Mouse (Mus musculus) E14TG2a.4 (cell line): ENCODE data around the gene Rhot1.
"Not testable (repeated sequence)": the region's sequence is repeated elsewhere in the genome, so short reads cannot be mapped to it uniquely, and the experiment has no call there.

ENCODE experiments used
- H3K27me3 ChIP-seq: 2 replicates; pipeline ENCODE4 v1.6.1; 2014; ENCODE audit warnings: low read length, control low read depth; ENCODE audit not compliant: insufficient read depth
- H3K36me3 ChIP-seq: 2 replicates; pipeline ENCODE4 v1.6.1; 2014; ENCODE audit warnings: low read length, control low read depth; ENCODE audit not compliant: insufficient read depth
- H3K4me1 ChIP-seq: replicated peaks from 2 replicates; pipeline ENCODE4 v1.6.1; 2014; ENCODE audit warnings: low read depth, low read length, control low read depth
- H3K4me3 ChIP-seq: replicated peaks from 2 replicates; pipeline ENCODE4 v1.5.1; 2014; ENCODE audit warnings: mild to moderate bottlenecking, low read length
- H3K9me3 ChIP-seq: 2 replicates; pipeline ENCODE4 v1.6.1; 2014; ENCODE audit warnings: low read length, control low read depth
- CTCF ChIP-seq: conservative IDR thresholded peaks from 2 replicates; pipeline ENCODE4 v1.5.1; 2014; ENCODE audit warnings: low read length
- NANOG ChIP-seq: IDR thresholded peaks from 2 replicates; pipeline ENCODE4 v1.6.1; 2014; ENCODE audit warnings: borderline replicate concordance, low read length, mixed read lengths
- POU5F1 ChIP-seq: IDR thresholded peaks from 2 replicates; pipeline ENCODE4 v1.6.1; 2014; ENCODE audit warnings: low read length, borderline replicate concordance

Rhot1 gene

DNA sequence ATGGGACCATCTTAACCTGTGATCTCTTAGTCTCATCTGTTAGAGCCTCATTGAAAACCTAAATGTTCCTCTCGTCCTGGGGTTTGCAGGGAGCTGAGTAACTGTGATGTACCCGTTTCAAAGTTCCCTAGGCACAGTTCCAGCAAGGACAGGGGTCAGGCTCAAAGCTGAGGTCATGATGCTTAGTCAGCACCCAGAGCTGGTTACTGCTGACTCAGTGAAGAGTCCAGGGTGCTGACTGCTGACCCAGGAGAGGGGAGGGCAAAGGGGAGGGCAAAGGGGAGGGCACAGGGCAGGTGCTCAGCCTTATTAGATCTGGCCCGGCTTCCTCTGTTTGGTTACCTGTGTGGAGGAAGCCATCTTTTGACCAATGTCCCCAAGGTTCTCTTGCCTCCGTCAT lies 36.9 kb upstream of the Rhot1 start:
- peaks cover 46% of the 10 kb centered on the region for H3K36me3 ChIP-seq
- no peaks in the 10 kb centered on the region for H3K27me3 ChIP-seq
- no peaks in the 10 kb centered on the region for H3K9me3 ChIP-seq
- 0 out of 2 replicates have a peak overlapping the region, but pooled peaks have one; percentile 26 for H3K4me3 ChIP-seq
- TF ChIP-seq POU5F1 (no peak), CTCF (no peak), NANOG (no peak)
- H3K4me1 ChIP-seq = peaks cover 83% of the 10 kb centered on the region

DNA sequence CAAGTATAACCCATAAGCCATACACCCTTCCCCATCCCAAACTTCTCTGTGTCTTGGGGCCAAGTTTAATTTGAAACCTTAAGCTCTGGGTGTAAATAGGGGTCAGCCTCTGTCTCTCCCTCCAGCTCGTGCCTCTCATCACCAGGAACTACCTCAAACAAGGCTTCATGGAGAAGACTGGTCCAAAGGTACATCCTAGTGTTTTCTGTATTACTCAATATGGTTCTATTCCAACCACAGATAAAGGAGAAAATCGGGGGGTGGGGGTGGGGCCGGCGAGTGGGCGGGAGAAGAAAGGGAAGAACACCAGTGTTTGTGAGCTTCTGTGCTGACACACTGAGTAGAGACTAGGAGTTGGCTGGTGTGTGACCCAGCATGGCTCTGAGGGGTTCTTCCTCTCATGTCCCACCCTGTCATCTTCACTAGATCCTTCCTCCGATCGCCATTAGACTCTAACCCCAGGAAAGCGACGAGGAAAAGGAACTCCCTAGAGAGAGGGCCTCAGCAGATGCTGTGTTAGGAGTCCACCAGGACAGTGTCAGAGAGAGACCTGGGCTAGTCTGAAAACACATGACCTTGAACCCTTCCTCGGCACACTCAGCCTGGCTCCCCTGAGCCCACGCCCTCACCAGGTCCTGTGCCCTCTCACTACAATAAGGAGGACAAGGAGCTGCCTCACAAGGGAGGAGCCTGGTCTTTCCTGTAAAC lies 34.7 kb upstream of the Rhot1 start:
- TF ChIP-seq POU5F1 (no peak), CTCF (no peak), NANOG (no peak)

DNA sequence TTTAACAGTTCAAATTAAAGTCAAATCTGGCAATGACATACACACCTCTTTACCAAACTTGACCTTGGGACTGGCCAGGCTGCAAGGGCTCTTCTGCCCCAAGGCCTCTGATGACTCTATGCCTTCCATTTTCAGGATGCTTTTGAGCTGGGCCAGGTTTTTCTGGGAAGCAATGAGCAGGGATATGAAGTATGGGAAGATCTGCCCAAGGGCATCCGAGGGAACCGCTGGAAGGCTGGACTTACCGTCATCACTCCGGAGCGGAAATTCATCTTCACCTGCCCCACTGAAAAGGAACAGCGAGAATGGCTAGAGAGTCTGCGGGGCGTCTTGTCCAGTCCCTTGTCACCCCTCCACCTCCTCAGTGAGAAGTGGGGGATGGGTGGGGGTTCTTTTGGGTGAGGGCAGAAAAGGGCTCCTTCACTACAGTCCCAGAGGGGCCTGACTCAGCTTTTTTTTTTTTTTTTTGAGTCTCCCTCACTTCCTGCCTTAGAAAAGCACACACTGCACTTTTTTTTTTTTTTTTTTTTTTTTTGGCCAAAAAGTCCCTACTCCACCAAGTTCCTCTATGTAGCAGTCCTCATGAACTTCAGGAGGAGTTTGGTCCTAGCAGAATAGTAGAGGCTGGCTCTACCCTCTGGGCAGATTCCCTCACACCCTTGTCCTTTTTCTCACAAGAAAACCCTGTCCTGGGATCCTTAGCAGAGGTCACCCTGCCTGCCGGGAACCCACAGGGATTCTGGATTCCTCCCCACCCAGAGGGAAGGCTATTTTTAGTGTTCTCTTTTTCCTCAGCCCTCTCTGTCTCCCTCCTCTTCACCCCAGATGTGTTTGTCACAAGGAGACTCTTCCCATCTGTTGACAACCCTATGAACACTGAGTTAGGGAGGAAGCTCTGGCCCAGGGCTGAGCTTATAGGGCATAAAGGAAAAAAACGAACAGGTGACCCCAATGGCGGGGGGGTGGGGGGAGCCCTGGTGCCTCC lies 31.6 kb upstream of the Rhot1 start:
- peaks cover 2% of the 10 kb centered on the region; the same call in 1 of the 2 replicates for H3K9me3 ChIP-seq
- H3K27me3 ChIP-seq = no peaks in the 10 kb centered on the region
- H3K36me3 ChIP-seq = peaks cover 11% of the 10 kb centered on the region
- H3K4me3 ChIP-seq = peak overlapping the region; percentile 76
- no peak for TF ChIP-seq NANOG
- TF ChIP-seq POU5F1 = no peak
- no peak for TF ChIP-seq CTCF
- H3K4me1 ChIP-seq = peaks cover 89% of the 10 kb centered on the region

More for the DNA sequence above, 34.7 kb upstream of the Rhot1 start:
- no peaks in the 10 kb centered on the region for H3K27me3 ChIP-seq
- peaks cover 93% of the 10 kb centered on the region for H3K4me1 ChIP-seq
- peak overlapping the region; percentile 41 for H3K4me3 ChIP-seq
- H3K9me3 ChIP-seq = no peaks in the 10 kb centered on the region
- peaks cover 33% of the 10 kb centered on the region for H3K36me3 ChIP-seq

DNA sequence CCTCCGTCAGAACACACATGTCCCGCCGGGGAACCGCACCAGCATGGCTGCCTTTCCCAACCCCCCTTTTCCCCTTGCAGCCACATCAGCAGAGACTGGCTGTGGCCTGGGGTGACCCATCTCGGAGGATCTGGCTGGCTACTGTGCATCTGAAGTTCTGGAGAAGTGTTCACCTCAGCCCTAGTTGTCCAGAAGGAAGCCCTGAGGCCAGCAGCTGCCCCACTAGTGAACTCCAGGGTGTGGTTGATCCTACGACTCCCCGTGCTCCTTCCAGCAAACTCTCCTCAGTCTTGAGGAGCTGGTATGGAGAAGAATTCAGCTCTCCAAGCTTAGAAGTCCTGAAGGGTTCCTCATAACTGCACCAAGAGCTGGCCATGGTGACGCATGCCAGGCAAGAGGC lies 30.5 kb upstream of the Rhot1 start:
- TF ChIP-seq CTCF = no peak
- TF ChIP-seq POU5F1 = no peak
- no peak for TF ChIP-seq NANOG
- Histone ChIP-seq H3K9me3 (peaks cover 2% of the 10 kb centered on the region; the same call in 1 of the 2 replicates), H3K27me3 (no peaks in the 10 kb centered on the region), H3K4me1 (peaks cover 84% of the 10 kb centered on the region), H3K36me3 (peaks cover under 1% of the 10 kb centered on the region; the same call in 1 of the 2 replicates), H3K4me3 (peak overlapping the region; percentile 76)

DNA sequence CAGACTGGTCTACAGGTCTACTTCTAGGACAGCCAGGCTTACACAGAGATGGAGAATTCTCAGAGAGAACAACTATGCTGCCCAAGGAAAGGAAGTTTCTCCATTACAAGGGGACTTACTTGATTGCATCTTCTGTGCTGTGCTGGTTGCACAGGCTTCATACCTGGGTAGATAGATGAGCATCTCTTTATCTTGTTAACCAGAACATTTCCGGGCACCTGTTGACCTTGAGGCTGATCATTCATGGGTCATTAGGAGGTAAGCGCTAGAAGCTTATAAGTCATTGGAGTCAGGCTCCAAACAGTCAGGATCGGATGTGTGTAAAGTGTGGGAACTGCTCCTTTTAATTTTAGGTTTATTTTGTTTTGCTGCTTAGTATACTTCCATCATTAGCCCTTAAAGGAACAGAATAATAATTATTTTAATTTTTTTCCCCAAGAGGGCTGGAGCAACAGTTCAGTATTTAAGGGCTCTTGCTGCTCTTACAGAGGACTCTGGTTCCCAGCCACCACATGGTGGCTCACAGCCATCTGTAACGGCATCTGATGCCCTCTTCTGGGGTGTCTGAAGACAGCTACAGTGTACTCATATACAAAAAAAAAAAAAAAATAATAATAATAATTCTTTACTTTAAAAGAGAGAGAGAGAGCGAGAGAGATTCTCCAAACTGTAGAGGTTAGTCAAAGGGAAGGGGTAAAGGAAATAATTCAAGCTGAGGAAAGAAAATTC lies 27.6 kb upstream of the Rhot1 start:
- peaks cover 3% of the 10 kb centered on the region; the same call in 1 of the 2 replicates for H3K36me3 ChIP-seq
- no peaks in the 10 kb centered on the region for H3K27me3 ChIP-seq
- TF ChIP-seq NANOG = peak; percentile 92
- no peak for TF ChIP-seq POU5F1
- peaks cover 2% of the 10 kb centered on the region; the same call in 1 of the 2 replicates for H3K9me3 ChIP-seq
- peak overlapping the region; percentile 53 for H3K4me3 ChIP-seq
- H3K4me1 ChIP-seq = peaks cover 77% of the 10 kb centered on the region

DNA sequence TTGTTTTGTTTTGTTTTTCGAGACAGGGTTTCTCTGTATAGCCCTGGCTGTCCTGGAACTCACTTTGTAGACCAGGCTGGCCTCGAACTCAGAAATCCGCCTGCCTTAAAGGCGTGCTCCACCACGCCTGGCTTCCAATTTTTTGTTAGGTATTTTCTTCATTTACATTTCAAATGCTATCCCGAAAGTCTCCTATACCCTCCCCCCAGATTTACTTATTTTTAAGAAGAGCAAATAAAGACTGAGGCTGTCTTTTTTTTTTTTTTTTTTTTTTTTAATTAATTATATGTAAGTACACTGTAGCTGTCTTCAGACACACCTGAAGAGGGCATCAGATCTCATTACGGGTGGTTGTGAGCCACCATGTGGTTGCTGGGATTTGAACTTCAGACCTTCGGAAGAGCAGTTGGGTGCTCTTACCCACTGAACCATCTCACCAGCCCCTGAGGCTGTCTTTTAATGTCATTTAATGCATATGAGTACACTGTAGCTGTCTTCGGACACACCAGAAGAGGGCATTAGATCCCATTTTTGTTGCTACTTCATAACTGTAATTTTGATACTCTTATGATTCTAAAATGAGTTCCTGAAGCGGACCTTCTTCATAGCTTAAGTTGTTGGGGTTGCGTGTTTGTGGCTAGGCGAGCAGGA lies 25.6 kb upstream of the Rhot1 start:
- not testable (repeated sequence) for H3K27me3 ChIP-seq, H3K9me3 ChIP-seq, H3K36me3 ChIP-seq
- Histone ChIP-seq H3K4me1 (peaks cover 66% of the 10 kb centered on the region), H3K4me3 (peak overlapping the region; percentile 98)
- 0 out of 2 replicates have a peak, but pooled peaks have one; percentile 6 for TF ChIP-seq CTCF

DNA sequence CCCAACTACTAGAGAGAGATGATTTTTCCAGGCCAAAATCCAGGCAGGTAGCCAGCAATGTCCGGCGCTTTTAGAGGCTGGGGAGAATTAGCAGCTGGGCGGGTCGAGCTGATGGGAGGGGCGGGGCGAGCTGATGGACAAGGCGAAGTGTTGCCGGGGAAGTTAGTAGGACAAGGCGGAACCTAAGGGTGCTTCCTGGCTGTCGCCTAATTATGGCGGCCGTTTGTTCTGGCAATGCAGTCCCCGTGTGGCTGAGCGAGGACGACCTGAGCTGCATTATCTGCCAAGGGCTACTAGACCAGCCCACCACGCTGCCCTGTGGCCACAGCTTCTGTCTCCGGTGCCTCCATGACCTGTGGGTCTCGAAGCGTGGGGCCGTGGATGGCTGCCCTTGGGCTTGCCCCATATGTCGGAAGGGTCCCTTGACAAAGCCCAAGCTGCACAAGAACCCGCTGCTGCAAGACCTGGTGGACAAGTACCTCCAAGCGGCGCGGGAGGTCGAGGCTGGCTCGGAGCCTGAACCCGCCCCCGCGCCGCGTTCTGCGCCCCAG lies 25.0 kb upstream of the Rhot1 start, which contains the start of gene Rnf135:
TSS of gene Rnf135 (plus strand) at position 147 of the 551 bp plus-strand sequence.
- TF ChIP-seq NANOG (no peak), POU5F1 (no peak), CTCF (no peak)
- no peaks in the 10 kb centered on the region for H3K27me3 ChIP-seq
- H3K36me3 ChIP-seq = peaks cover 10% of the 10 kb centered on the region

More for the DNA sequence above, 25.0 kb upstream of the Rhot1 start, which contains the start of gene Rnf135:
- Histone ChIP-seq H3K4me1 (peaks cover 62% of the 10 kb centered on the region), H3K4me3 (peak within 1 kb of the TSS; percentile 98), H3K9me3 (peaks cover 2% of the 10 kb centered on the region; the same call in 1 of the 2 replicates)
